Mouse (Mus musculus): ENCODE results near the gene Gfpt1. TPM values are rescaled to one million over a fixed set of nuclear protein-coding genes. Genes with fewer than 3 reads are reported as not detected.
A peak's percentile ranks its signal among the peaks of the same experiment; 100 is the strongest.
"Not testable (repeated sequence)": the region's sequence is repeated elsewhere in the genome, so short reads cannot be mapped to it uniquely, and the experiment has no call there.

Gene Gfpt1
- 10 to 100 TPM; 21.1 to 23.0 TPM for polyA plus RNA-seq (2017; shearing (Covaris generic))

- peak; percentile 70 for ATAC-seq
Observed at GRCm38 (mm10) chr6:87042337-87043130, at the start of gene Gfpt1. Gene Gfpt1, plus strand, starts transcription at chr6:87042846.

GRCm38 (mm10) chr6:86994254-86994653 lies 48.4 kb upstream of the Gfpt1 start:
- no peak for ATAC-seq

GRCm38 (mm10) chr6:86996629-86997307 lies 45.9 kb upstream of the Gfpt1 start:
- ATAC-seq: no peak

GRCm38 (mm10) chr6:86997360-86997759 lies 45.3 kb upstream of the Gfpt1 start:
- no peak for ATAC-seq

- ATAC-seq: no peak
Observed at GRCm38 (mm10) chr6:87001995-87002394, 40.7 kb upstream of the Gfpt1 start.

- peak; percentile 59 for ATAC-seq
Observed at GRCm38 (mm10) chr6:87002521-87003055, 40.1 kb upstream of the Gfpt1 start.

GRCm38 (mm10) chr6:87004099-87004498 lies 38.5 kb upstream of the Gfpt1 start:
- no peak for ATAC-seq

DNA sequence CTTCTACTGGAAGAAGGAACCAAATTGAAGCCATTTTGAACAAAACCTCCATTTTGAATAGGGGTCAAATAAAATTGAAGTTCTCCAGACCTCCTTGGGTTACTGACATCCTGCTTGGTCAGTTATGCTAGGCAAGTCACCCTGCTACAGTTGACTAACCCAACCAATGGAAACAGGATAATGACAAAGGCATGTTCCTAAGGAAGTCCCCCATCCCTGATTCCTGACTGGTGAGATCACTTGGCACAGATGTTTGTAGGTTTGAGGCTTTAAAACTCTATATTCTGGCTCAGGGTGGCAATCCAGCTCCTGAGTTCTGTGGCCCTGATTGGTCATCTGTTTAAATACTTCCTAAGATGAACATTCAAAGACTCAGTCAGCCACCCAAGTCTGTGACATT lies 37.1 kb upstream of the Gfpt1 start:
- ATAC-seq: no peak

DNA sequence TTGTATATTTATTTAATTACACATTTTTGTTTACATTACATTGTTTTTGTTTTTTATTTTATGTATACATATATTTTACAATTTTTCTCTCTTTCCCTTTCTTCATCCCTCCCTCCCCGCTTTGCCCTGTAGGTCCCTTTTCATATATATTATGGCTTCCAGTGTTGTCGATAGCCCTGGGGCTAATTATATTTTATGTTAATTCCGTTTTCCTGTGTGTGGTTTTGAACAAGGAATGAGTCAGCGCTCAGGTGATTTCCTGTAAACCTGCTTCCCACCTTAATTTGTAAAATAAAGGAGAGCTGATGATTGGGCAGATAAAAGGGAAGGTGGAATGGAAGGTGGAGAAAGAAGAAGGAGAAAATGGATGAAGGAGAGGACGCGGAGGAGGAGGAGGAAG lies 33.8 kb upstream of the Gfpt1 start, which contains the start of gene Nfu1:
Gene Nfu1 (plus strand): TSS at position 350 of the 400 bp plus-strand sequence.
- ATAC-seq: no peak

GRCm38 (mm10) chr6:87009692-87010328 lies 32.8 kb upstream of the Gfpt1 start:
- ATAC-seq: peak; percentile 96

- ATAC-seq: peak; percentile 65
Observed at GRCm38 (mm10) chr6:87016916-87017315, 25.7 kb upstream of the Gfpt1 start.

GRCm38 (mm10) chr6:87018874-87019273 lies 23.8 kb upstream of the Gfpt1 start:
- no peak for ATAC-seq

DNA sequence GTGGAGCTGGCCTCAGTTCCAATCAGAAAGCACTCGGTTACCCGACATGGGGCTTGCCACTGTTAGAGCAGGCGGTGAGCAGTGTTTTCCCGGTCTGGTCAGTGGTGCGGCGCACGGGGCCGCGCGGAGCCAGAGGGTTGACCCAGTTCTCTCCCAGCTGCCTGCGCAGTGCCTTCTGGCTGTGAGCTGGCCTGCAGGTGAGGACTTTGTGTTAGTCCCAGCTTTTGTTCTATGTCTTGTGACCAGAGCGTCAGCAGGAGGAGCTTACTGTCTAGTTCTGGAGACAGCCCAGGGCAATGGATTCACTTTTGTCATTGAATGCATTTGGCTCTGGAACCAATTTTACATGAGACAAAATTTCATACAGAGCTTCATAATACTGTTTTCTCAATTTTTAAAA lies 20.9 kb upstream of the Gfpt1 start:
- no peak for ATAC-seq

DNA sequence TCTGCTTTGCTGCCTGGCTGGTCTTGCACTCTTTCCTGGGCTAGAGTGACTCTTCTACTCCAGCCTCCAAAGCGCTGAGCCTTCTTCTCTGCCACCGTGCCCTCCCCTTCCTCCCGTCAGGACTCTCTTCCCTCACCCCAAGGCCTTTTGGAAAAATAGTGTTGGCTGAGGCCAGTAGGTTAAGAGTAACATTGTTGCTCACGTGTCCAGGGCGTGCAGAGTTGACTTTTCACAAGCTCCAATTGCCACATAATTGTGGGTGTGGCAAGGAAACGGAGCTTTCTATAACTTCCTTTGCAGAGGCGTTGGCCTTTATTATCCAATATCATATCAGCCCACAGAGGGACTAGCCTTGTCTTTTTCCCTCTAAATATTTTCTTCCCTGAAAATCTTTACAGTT lies 15.7 kb upstream of the Gfpt1 start:
- no peak for ATAC-seq

GRCm38 (mm10) chr6:87028881-87029280 lies 13.8 kb upstream of the Gfpt1 start:
- ATAC-seq: peak; percentile 36

- ATAC-seq: not testable (repeated sequence)
Observed at GRCm38 (mm10) chr6:87031310-87031709, 11.3 kb upstream of the Gfpt1 start.

DNA sequence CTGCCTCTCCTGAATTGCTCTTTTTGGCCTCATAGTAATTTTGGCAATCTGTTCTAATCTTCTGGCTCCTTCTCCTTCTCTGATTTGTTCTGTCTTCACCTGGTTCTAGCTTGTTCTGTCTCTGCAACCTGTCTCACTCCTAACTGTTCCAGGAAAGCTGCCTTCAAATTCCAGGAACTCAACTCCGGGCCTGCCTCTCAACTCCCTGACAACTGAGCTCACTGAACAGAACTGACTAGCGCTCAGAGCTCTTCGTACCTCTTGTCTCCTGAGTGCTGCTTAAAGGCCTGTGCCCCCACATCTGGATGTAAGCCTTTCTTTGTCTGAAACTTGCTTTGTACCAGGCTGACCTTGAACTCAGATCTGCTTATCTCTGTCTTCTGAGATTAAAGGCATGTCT lies 10.2 kb upstream of the Gfpt1 start:
- no peak for ATAC-seq

DNA sequence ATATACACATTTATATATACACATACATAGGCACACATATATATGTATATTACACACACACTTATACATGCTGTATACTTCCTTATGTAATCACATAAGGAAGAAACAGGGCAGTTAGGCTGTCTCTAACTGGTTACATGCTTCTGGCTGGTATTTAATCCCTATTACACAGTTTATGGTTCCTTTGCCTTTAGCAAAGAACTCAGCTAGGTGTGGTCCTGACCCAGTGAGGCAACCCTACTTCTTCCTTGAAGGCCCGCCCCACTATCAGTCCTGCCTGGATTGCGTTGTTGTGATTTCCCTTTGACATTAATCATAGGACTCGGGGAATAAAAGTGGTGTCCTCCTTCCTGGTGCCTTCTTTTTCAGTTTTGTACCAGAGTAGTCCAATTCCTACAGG lies 8.3 kb upstream of the Gfpt1 start:
- ATAC-seq: no peak

GRCm38 (mm10) chr6:87037826-87038620 lies 4.6 kb upstream of the Gfpt1 start:
- peak; percentile 39 for ATAC-seq

DNA sequence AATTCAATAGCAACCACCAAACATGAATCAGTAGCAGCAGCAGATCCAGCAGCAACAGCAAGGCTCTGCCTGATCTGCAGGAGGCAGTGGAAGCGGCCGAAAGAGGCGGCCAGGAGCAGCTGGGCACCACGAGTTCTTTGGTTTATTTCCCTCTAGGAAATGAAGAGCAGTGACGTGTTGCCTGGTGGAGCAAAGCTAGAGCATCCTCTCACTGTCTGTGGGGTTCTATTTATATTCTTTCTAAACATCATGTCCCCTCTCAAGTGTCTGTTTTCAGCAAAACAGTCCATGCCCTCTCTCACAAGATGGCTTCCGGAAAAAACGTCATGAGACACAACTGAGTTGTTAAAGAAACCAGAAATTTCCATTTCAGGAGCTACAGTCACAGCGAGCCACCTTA lies 3.5 kb upstream of the Gfpt1 start:
- no peak for ATAC-seq

DNA sequence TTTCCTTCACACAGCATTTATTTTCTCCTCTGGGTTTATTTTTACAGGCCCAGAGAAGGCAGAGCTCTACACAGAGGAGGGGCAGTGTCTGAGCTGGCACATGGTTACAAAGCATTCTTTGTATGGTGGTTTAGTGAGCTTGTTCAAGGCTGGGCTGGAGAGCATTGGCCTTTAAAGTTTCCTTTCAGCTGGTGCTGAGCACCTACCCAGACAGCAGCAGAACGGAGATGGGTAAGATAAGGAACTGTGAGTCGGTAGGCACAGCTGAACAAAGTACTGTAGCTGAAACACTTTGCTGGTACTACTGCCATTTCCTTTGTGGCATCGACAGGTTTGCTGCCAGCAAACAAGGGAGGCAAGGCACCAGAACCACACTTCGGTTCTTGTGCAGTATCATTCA lies 1.7 kb upstream of the Gfpt1 start:
- peak; percentile 40 for ATAC-seq

- ATAC-seq: no peak
Observed at GRCm38 (mm10) chr6:87041431-87041830, 1.2 kb upstream of the Gfpt1 start.

DNA sequence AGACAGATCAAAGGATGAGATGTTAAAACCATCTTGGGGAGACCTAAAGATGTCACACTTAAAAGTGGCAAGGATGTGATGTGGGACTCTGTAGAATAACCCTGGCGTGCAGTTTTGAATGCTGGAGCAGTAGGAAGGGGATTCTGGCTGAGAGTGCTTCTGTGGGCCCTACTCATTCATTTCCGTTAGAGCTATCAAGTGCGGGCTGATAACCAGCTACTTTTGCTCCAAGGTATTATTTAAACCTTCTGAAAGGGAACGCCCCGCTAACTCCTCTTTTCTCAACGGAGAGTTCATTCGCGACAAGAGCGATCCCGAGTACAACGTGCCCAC lies 676 bp upstream of the Gfpt1 start:
- peak; percentile 7 for ATAC-seq
